Mouse (Mus musculus) left cerebral cortex, postnatal 10 days (tissue): ENCODE results near the gene Ctdsp1. TPM values are rescaled to one million over a fixed set of nuclear protein-coding genes. Genes with fewer than 3 reads are reported as not detected.

Experiments used
- DNase-seq, 2 experiments: peaks; one replicate each; pipeline ENCODE4 v3.0.0; 2021 to 2022; ENCODE audit warnings: low spot score in 2 of 2, mixed read lengths in 1 of 2; ENCODE audit errors: extremely low spot score in 1 of 2
- intact Hi-C: fragments of 180-260 bp; cut with DNase I; formaldehyde crosslinking; loops from one replicate; pipeline ENCODE4 v1.15.1; 2025
- microRNA-seq: library from miRNA; unstranded; fragments of <30 nt; microRNA quantifications from one replicate; pipeline ENCODE4 v1.2.0, GENCODE M21; 2022
- total RNA-seq, 2 experiments: library from RNA; stranded (reverse); gene quantifications; 2 replicates each; pipeline ENCODE4 v1.2.3; 2021

Ctdsp1 gene
- total RNA-seq, 2 experiments from 2014 or later = 17.8 to 17.9 TPM

GRCm38 (mm10) chr1:74419440-74419794 lies 28.1 kb downstream of the Ctdsp1 start:
- peak in 1 of 2 experiments; percentile 58 for DNase-seq
- intact Hi-C loops = no loop called here

GRCm38 (mm10) chr1:74423147-74423546 lies 31.8 kb downstream of the Ctdsp1 start:
- intact Hi-C loops = no loop called here
- peak in 1 of 2 experiments; percentile 52 for DNase-seq

- intact Hi-C loops = no loop called here
Observed at GRCm38 (mm10) chr1:74425845-74426244, 34.5 kb downstream of the Ctdsp1 start.

GRCm38 (mm10) chr1:74433220-74433619 lies 41.9 kb downstream of the Ctdsp1 start:
- no peak for DNase-seq
- intact Hi-C loops = no loop called here

More at GRCm38 (mm10) chr1:74425845-74426244, 34.5 kb downstream of the Ctdsp1 start:
- DNase-seq = no peak

GRCm38 (mm10) chr1:74434596-74434995 lies 43.3 kb downstream of the Ctdsp1 start:
- intact Hi-C loops = no loop called here
- peak in 1 of 2 experiments; percentile 47 for DNase-seq

GRCm38 (mm10) chr1:74435563-74435962 lies 44.3 kb downstream of the Ctdsp1 start:
- intact Hi-C loops = no loop called here
- DNase-seq = no peak

GRCm38 (mm10) chr1:74437702-74438427 lies 46.6 kb downstream of the Ctdsp1 start:
- intact Hi-C loops = no loop called here
- DNase-seq = no peak

GRCm38 (mm10) chr1:74439166-74439876 lies 48.0 kb downstream of the Ctdsp1 start:
- intact Hi-C loops = no loop called here
- DNase-seq = no peak

GRCm38 (mm10) chr1:74444538-74444937 lies 53.2 kb downstream of the Ctdsp1 start:
- intact Hi-C loops = no loop called here

More at GRCm38 (mm10) chr1:74444538-74444937, 53.2 kb downstream of the Ctdsp1 start:
- DNase-seq = no peak

Small RNA genes within 50 kb of the gene (microRNA-seq; reads per million reads assigned to microRNA genes)
- 4,646 reads per million, percentile 90 among the genes with 10 or more reads in this experiment for gene Mir26b

Other genes starting within 250 kb of the Ctdsp1 start
- not detected for gene Cxcr2, start 237.5 kb upstream of the Ctdsp1 start, total RNA-seq
- gene Cxcr1, start 196.9 kb upstream of the Ctdsp1 start, total RNA-seq = not detected
- 100 to 1,000 TPM; 316 to 324 TPM for gene Arpc2, start 155.4 kb upstream of the Ctdsp1 start, total RNA-seq
- gene Gpbar1, start 113.0 kb upstream of the Ctdsp1 start, total RNA-seq = not detected
- 100 to 1,000 TPM; 131 to 139 TPM for gene Aamp, start 106.8 kb upstream of the Ctdsp1 start, total RNA-seq
- 100 to 1,000 TPM; 109 to 124 TPM for gene Pnkd, start 106.6 kb upstream of the Ctdsp1 start, total RNA-seq
- 10 to 100 TPM; 10.4 to 11.2 TPM for gene Tmbim1, start 85.9 kb upstream of the Ctdsp1 start, total RNA-seq
- gene Catip, start 29.4 kb upstream of the Ctdsp1 start, total RNA-seq = under 1 TPM; 0.41 to 0.45 TPM
- gene Slc11a1, start 16.3 kb upstream of the Ctdsp1 start, total RNA-seq = 1 to 10 TPM; 1.9 to 2.7 TPM
- gene Vil1, start 17.9 kb downstream of the Ctdsp1 start, total RNA-seq = under 1 TPM; 0.89 to 0.92 TPM
- gene Cnot9, start 114.5 kb downstream of the Ctdsp1 start, total RNA-seq = 10 to 100 TPM; 38.6 to 41.1 TPM
- gene Plcd4, start 151.4 kb downstream of the Ctdsp1 start, total RNA-seq = 10 to 100 TPM in 1 of 2 experiments, 1 to 10 TPM in 1; 7.6 to 10.9 TPM
- 10 to 100 TPM; 24.6 to 25.4 TPM for gene Usp37, start 152.8 kb downstream of the Ctdsp1 start, total RNA-seq
- 10 to 100 TPM; 24.1 to 25.3 TPM for gene Zfp142, start 196.7 kb downstream of the Ctdsp1 start, total RNA-seq
- gene Bcs1l, start 196.8 kb downstream of the Ctdsp1 start, total RNA-seq = 10 to 100 TPM; 21.2 to 23.1 TPM
- gene Rnf25, start 209.9 kb downstream of the Ctdsp1 start, total RNA-seq = 10 to 100 TPM; 55.7 to 59.1 TPM
- 1 to 10 TPM; 7.5 to 8.8 TPM for gene Stk36, start 209.9 kb downstream of the Ctdsp1 start, total RNA-seq